Mouse (Mus musculus) brain, embryonic 14.5 days (tissue): ENCODE results near the gene Btnl6.

Experiments used
- CTCF ChIP-seq: fragments of 200-500 bp; IDR thresholded peaks from 2 replicates; pipeline ENCODE4 v1.5.1; 2012; ENCODE audit warnings: inconsistent platforms, mild to moderate bottlenecking, moderate library complexity, borderline replicate concordance; ENCODE audit not compliant: insufficient read depth, insufficient read length; ENCODE audit errors: extremely low read depth
- POLR2A ChIP-seq: fragments of 200-500 bp; IDR thresholded peaks from 2 replicates; pipeline ENCODE4 v1.6.1; 2012; ENCODE audit warnings: mild to moderate bottlenecking, inconsistent platforms, borderline replicate concordance; ENCODE audit not compliant: poor library complexity, insufficient read depth, insufficient read length, severe bottlenecking; ENCODE audit errors: extremely low read depth

DNA sequence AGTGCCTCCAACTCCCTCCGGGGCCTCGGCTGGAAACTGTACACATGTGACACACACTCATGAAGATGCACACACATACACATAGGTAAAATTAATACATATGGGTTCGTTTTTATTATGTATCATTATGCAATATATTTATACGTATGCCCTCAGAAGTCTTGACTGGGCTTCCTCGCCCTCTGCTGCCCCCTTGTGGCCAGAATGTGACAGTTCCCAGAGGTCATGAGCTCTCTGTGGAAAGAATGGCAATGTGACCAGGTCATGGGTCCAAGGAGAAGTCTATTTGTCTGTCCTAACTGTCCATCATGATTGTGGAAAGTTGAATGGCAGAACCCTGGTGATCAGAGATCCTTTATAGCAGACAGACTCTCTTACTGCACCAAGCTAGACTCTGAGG is 38.3 kb upstream of the Btnl6 start:
- TF ChIP-seq POLR2A (no peak), CTCF (peak; percentile 90)
